Mouse (Mus musculus): ENCODE measurements around the gene Ptbp3.
A peak's percentile ranks its signal among the peaks of the same experiment; 100 is the strongest.

Ptbp3 gene

DNA sequence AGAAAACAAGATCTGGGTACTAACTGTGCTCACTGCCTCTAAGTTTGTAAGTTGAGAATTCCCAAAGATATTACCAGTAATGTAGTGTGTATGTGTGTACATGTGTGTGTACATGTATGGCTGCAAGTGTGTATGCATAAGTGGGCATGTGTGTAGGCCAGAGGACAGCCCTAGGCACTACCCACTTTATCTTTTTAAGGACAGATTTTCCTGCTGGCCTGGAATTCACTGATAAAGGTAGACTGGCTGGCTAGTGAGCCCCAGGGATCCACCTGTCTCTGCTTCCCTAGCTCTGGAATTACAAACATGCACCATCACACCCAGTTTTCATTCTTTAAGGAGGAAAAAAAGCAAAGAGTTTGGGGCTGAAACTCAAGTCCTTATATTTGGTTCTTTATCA, 6.0 kb upstream of the Ptbp3 start:
- DNase-seq, result no peak

DNA sequence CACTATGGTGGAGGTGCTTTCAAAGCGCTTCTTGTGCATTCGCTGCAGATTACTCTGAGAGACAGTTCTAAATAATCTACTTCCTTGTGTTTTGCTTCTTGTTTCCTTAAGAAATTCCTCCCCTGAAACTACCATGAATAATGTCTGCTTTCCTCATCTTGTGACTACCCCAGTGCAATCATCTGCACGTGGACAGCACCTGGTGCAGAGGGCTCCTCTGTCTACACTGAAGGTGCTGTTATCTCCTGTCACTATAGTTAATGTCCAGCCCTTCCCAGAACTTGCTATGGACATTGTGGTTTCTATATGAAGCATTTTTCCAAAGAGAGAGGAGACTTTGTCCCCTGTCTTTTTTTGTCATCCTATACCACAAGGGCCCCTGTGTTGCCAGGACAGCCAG, 4.4 kb upstream of the Ptbp3 start:
- DNase-seq, result no peak

DNA sequence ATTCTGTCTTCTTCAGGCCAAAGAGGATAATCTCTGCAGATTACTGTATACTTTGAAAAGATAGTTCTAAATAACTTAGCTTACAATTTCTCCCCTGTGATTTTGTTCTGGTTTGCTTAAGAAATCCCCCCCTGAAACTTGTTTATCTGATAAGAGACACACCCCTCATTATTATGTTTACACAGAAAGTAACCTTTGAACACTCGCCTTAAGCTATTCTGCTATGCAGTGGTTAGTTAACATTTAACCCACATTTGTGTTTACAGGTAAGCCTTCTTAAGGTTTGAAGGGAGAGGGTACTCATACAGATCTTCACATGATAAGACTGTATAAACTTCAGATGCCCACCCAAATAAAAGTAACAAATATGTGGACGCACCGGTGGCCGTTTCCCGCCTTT, 3.7 kb upstream of the Ptbp3 start:
- DNase-seq, result no peak

DNA sequence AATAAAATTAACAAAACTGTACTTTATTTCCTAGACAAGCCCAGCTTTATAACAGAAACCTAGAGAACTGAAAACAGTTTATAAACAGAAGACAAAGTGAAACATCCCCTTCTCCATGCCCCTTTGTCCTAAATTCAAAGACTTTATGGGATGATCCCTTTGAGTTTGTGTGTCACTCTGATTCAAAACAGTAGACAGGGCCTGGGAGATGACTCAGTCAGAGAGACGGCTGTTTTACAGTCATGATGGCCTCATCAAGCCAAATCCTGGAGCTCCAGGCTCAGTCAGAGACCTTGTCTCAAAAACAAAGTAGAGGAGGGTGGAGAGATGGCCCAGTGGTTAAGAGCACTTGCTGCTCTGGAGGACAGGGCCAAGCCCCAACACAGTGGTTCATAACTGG, 2.7 kb upstream of the Ptbp3 start:
- no peak for DNase-seq

DNA sequence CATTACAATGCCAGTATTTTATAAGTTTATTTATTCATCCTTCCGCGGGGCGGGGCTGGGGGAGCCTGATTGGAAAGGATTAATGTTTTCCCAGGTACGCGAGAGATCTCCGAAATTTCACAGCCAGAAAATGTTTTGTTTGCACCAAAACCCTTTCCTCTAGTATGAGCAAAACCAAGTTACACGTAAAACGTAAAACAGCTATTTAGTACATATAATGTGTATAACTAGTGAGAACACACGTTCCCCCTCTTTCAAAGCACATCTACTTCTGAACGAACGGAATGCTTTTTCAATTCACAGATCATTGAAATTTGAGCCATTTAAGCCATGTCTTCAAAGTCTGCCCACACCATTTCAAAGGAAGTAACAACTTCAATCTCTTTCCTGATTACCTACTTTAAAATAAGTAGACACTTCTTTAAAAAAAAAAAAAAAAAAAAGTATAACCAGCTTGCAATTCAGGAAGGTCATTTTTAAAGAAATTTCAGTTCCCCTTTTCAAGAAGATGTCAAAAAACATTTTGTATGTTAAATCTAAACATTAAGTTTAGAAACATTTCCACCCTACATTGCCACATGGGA, 905 bp upstream of the Ptbp3 start:
- DNase-seq, result peak in 1 of 2 experiments; percentile 5

DNA sequence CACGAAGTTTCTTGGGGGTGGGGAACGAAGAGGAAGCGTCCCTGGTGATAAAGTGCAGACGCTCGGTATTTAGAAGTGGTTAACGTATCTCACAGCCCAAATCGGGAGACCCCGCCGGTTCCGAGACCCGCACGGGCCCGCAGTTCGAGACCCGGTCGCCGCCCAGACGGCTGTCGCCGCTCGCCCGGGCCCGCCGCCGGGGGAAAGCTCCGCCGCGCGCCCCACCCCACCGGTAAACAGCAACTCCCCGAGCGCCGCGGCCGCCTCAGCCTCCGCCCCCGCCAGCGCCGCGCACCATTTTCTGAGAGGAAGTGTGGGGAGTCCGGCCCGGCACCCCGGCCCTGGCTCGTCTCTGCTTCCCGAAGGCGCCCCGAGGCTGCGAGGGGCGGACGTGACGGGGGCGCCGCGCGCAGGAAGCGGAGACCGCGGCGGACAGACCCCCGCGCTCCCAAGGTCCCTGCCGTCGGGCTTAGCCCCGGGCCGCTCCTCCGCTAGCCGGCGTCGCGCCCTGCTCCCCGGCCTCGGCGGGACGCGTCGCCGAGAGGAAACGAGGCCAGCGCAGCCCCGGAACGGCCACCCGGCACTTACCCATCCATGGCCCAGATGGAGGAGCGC, 497 bp downstream of the Ptbp3 start:
- peak; percentile 41 to 59 for DNase-seq

DNA sequence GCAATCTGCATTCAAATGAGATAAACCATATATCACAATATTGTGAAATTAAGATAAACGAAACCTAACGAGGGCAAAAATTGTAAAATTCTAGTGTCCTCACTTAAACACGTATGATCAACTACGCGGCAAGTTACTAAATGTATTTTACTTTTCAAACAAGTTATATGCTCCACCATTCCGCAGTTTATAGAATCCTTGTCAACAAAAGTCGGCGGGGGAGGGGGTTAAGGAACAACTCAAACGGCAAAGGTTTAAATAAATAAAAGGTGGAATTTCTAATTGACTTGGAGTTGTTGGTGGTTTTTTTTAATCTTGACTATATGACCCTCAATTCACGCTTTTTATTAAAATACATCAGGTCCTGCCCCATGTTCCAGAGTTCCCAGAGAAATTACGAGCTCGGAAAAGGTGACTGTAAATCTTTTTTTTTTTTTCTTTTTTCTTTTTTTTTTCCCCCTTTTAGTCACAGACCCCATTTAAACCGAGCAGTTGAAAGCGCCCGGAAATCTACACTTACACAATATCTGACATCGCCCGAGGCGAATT, 1.1 kb downstream of the Ptbp3 start:
- no peak for DNase-seq

DNA sequence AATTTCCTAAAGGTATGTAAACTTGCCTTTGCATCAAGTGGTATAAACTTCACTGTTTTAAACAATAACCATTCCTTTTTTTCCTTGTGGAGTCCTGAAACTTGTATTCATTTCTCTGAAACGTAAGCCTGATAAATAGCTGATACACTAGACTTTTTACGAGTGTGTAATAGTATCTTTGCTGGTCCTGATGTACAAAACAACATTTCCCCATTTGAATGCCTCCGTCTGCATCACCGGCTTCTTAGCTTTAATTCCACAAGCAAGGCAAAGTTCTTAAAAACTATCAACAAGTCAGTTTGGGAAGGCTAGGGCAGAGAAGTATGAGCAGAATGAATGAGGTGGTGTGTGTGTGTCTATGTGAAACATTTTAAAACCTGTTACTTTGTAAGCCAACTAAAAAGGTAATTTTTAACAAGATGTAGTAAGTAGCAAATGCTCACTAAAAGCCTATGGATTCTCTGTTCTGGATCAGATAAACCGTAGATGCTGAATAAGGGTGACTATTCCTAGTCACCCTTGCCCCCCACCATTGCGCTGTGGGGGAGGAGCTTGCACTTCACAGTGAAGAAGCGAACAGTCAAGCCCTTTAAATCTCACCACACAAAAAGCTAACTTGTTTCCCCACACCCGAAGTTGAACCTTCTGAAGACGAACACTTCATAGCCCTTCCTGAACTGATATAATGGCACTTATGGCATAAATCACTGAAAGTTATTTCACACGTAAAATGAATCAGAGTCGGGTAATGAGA, 1.9 kb downstream of the Ptbp3 start:
- no peak for DNase-seq

DNA sequence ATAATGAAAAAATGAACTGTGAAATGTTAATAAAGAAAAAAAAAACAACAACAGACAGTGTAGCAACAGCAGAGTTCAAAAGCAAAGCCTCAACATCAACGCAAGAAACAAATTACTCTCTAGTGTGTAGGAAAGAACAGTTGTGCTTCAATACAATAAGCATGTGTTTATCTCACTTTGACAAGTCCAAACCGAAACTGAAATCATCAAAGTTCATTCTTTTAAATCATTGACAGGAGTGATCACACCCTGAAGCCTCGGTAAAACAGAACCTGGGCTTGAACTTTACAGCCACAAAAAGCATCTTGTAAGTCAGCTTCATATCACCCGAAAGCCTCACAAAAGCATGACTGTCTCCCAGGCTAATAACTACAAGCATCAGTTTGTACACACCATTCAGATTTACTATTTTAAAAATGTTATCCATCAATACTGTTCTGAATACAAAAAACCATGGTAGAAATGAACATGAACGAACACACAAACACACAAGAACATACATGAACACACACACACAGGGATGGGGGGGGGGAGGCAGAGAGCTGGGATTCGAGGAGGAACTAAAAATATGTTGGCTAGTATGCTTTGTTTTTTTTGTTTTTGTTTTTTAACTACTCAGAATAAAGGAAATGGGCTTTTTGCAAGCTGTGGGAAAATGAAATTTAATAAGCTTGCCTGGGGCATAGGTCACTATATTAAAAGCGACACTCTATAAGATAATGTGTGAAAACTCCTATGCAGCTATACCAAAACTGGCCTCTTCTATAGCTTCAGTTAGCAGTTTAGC, 2.7 kb downstream of the Ptbp3 start:
- DNase-seq, result no peak

DNA sequence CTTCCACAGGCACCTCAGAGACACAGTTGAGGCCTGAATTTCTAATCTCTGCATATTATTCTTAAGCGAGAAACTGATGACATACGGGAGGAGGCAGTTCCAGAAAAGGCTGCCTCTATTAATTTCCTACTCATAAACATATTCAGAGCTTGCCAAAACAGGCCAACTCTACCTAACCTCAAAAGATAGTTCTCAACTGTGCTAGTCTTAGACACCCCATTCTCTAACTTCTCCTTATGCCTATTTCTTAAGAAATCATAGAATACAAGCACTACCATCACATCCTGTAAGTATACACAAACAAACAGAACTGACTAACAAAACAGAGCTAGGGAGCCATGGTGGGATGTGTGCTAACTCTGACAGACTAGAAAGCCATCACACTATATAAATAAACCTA, 4.5 kb downstream of the Ptbp3 start:
- no peak for DNase-seq

DNA sequence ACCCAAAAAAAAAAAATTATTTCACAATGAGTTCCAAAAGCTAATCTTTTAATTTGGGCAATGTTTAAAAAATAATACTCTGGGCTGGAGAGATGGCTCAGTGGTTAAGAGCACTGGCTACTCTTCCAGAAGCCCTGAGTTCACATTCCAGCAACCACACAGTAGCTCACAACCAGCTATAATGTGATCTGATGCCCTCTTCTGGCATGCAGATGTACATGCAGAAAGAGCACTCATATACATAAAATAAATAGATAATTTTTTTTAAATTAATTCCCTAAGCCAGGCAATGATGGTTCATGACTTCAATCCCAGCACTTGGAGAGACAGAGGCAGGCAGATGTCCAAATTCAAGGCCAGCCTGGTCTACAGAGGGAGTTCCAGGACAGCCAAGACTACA, 6.2 kb downstream of the Ptbp3 start:
- DNase-seq, result no peak

DNA sequence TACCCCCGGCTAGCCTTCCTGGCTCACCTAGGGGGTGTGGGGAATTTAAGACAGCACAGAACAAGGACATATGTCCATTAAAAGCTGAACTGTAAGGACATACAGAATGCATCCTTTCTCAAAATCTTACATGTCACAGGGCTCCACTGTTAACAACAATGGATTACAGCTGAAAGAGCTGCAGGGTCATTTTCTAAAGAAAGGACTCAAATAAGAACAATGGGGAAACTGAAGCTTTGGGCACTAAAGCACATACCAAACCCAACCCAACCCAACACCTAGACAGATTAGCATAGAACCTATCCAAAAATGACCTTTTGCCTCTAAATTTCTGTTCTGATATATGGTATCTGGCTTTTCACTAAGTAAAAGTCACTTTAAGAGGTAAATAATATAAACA, 12.9 kb downstream of the Ptbp3 start:
- DNase-seq, result no peak

DNA sequence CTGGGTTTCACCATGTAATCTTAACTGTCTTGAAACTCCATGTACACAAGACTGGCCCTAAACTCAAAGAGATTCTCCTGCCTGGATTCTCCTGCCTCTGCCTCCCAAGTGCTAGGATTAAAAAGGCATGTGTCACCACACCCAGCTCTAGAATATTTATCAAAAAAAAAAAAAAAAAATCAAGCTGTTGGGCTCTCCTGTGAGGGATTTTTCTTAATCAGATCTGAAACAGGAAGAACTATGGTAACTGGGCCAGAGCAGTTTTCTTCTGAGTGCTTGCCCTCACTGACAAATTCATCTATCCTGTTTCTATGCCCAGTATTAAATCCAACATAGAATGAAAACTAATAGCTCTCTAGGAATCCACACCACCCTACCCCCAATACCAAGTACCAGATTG, 13.5 kb downstream of the Ptbp3 start:
- no peak for DNase-seq

DNA sequence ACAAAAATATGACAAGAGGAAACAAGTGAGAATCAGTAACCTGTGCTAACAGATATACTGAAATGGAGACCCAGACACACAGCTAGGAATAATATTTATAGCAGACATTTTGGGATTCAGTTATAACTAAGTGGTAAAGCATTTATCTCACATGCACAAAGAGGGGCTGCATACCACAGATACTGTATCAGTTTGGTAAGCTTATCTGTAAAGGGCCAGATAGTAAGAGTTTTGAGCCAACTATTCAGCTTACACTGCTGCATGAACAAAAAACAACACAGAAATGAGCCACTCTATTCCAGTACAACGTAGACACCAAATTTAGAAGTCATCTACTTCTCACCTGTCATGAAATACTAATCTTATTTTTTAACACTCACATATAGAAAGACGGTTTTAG, 15.9 kb downstream of the Ptbp3 start:
- no peak for DNase-seq

DNA sequence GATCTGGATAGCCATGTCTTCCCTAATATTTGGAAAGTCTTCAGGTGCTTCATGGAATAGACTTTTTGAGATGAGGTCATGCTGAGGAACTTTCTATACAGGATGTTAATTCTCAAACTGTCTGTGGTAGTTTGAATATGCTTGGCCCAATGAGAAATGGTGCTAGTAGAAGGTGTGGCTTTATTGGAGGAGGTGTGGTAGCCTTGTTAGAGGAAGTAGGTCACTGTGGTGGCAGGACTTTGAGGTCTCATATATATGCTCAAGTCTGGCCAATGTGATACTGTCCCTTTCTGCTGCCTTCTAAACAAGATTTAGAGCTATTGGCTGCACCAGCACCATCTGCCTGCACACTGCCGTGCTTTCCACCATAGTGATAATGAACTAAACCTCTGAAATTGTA, 18.0 kb downstream of the Ptbp3 start:
- DNase-seq, result no peak

DNA sequence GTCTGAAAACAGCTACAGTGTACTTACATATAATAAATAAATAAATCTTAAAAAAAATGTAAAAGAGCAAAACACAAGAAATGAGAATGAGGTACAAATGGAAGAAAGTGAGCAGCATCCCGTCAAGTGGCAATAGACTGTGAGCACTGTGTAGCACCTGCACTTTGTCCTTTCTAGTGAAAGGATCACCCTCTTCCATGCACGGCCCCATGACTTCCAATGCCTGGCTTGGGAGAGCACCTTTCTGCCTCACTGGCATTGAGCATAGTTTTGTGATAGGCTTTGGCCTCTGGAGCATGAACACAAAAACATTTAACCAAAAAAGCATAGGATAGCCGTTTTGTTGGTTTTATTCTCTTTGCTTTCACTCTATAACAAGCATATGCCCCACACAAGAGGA, 21.7 kb downstream of the Ptbp3 start:
- no peak for DNase-seq

DNA sequence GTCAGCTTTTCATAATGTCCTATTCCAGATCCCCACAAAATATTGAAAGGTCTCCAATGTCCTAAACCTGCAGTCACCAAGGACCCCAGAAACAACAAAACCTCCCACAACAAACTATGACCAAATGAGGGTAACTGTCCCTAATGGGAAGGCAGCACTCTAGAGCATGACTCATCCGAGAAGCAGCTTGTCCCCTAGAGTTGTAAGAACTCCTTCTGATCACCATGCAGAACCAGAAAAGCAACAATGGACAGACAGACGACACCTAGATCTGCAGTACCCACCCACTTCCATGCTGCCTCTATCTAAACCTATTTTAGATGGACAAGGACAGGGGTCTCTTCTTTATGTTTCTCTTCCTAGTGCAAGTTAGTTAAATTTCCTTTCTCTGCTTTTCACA, 22.4 kb downstream of the Ptbp3 start:
- no peak for DNase-seq

DNA sequence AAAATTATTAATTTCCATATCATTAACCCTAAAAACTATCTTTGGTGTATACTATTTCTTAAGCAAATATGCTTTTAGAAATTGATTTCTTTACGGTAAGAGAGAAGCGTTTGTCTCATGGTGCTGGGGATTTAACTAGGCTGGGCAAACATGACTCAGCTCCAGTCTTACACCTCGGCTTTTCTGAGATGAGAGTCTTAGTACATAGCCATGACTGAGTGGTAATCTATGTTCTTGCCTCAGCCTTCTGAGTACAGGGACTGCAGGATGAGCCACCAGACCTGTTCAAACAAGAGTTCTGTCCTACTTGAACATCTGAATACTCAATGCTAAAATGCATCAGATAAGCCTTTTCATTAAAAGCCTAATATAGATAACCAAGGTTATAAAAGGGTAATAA, 24.3 kb downstream of the Ptbp3 start:
- no peak for DNase-seq

DNA sequence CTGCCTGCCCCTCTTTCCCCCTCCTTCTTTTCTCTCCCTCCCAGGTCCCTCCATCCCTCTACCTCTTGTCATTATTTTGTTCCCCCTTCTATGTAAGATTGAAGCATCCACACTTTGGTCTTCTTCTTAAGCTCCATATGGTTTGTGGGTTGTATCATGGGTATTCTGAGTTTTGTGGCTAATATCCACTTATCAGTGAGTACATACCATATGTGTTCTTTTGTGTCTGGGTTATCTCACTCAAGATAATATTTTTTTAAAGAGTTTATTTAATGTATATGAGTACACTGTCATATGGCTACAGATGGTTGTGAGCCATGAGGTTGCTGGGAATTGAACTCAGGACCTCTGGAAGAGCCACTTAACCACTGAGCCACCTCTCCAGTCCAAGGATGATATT, 38.8 kb downstream of the Ptbp3 start:
- no peak for DNase-seq

DNA sequence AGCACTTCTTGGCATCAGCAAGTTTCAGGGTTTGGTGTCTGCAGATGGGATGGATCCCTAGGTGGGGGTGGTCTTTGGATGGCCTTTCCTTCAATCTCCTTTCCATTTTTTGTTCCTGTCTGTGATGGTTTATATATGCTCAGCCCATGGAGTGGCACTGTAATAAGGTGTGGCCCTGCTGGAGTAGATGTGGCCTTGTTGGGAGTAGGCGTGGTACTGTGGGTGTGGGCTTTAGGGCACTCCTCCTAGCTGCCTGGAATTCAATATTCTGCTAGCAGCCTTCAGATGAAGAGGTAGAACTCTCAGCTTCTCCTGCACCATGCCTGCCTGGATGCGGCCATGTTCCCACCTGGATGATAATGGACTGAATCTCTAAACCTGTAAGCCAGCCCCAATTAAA, 39.6 kb downstream of the Ptbp3 start:
- DNase-seq, result no peak

DNA sequence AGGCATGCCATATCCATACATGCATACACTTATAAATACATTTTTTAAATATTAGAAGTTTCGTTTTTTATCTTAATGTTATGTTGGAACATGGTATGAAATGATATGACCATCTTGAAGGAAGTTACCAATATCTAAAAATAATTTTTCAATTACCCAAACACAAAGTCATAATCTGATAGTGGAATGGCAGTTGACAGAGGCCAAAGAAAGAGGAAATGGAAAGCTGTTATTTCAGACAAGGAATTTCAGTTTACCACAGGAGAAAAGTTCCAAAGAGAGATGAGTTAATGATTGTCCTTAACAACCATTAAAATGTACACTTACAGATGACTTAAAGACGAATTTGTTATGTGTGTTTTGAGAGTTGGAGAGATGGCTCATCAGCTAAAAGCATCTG, 41.4 kb downstream of the Ptbp3 start:
- no peak for DNase-seq

DNA sequence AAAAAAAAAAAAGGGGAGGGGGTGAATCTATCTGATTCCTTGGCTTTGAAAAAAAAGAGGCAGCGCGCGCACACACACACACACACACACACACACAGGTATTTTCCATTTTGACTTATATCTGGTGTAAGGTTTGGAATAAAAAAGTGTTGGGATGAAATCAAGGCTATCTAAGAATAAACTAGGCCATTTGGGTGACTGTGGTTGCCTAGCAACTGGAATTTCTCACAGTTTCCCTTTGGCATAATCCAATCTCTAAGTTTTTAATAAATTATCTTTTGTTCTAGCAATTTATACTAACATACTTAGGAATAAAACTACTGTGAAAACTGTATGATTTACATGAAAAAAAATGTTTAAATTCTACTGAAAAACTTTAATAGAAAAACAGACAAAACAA, 42.5 kb downstream of the Ptbp3 start:
- no peak for DNase-seq

DNA sequence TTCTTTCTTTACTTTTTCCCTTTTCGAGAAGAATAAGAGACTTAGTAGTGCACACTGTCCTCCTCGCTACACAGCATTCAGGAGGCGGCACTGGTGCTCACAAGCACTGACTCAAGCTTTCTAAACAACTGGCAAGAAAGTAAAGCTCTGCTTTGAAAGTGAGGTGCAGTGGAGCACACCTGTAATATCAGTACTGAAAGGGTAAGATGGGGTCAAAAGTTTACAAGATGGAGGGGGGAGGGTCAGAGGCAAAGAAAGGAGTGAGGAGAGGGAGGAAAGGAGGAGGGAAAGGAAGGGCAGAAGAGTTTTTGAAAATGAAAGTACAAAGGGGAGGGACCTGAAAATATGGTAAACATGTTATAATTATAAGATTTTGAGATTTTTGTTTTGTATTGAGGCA, 43.7 kb downstream of the Ptbp3 start:
- DNase-seq, result no peak

DNA sequence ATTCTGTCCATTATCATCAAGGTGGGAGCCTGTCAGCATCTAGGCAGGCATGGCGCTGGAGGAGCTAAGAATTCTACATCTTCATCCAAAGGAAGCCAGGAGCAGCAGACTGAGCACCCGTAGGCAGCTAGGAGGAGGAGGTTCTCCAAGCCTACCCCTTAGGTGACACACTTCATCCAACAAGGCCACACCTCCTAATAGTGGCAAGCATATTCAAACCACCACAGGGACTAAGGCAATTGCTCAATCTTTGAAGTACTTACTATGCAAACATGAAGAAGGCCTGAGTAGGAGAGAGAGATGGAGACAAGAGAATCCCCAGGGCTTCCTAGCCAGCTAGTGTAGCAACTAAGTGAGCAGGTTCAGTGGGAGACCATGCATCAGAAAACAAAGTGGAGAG, 58.1 kb downstream of the Ptbp3 start:
- DNase-seq, result no peak
